Mouse (Mus musculus): ENCODE data around the gene Pimreg.

DNA sequence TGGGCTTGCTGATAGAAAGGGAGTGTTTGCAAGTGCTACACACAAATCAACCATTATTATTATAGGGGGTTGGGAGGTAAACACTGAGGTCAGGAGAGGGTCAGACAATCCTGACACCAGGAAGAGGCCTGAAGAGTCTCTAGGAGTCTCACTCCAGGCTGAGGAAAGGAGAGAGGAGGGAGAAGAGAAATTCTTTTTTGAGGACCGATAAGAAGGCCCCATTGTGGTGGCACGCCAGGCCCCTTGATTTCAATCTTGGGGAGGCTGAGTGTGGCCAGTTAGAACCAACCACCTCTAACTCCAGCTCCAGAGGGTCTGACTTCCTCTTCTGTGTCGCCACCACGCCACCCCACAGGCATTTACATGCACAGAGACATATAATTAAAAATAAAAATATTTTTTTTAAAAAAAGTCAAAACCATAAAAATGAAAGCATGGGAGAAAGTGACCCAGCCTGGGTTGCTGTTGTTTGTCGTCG is 503 bp upstream of the Pimreg start:
- no peak for TF ChIP-seq CTCF (IDR thresholded peaks at IDR 0.05; ENCODE audit: extremely low read depth, insufficient read length, insufficient replicate concordance, low read depth, low read length)
- TF ChIP-seq POLR2A (IDR thresholded peaks at IDR 0.05; ENCODE audit: low read depth, low read length) = no peak
